8 mouse cellular contexts compared by ENCODE assay signal in the genomic region with DNA sequence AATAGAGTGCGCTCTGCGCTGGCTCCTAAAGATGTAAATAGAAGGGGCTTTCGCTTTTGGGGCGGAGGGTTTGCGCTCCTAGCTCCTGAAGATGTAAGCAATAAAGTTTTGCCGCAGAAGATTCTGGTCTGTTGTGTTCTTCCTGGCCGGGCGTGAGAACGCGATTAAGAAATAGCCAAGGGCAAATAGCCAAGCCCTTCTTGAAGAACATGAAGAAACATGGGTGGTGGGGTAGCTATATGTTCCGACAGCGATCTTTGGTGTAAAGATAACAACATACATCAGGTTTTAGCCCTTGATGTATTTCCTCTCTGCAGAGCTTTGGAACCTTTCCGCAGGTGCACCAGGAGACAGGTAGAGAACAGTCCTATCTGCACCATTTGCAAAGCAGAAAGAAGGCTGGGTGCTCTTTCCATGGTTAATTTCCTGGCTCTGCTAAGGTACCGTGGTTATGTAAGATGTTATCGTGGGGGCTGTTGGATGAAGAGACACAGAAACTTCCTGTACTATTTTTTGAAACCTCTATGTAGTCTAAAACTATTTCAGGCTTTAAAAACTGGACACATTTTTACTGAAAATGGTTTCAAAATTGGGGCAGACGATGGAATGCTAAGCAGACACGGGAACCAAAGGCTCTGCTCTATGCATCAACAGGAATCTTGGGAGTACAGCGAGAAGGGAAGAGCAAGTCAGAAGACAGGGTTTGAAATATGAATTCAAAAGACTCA. TPM values are rescaled to one million over a fixed set of nuclear protein-coding genes. Genes with fewer than 3 reads are reported as not detected.
DNase-seq lines count a peak whose midpoint lies in the region; ATAC-seq lines count a peak whose summit lies in the region.

No protein-coding gene starts in this region.

- 34% methylated on average over 18 of the region's 18 CpGs for whole genome bisulfite sequencing in heart, embryonic 10.5 days
- WGBS in heart, embryonic 16.5 days: 28% methylated on average over 18 of the region's 18 CpGs

- peak; percentile 19 for ATAC-seq in CD4-positive, CD25-positive, alpha-beta regulatory T cell, adult 4 months
- no peak for ATAC-seq in heart, embryonic 16.5 days (replicated peaks; ENCODE audit: extremely low read depth, insufficient read depth, low FRiP score)
- peak; percentile 17; the same call in 1 of the 2 replicates for ATAC-seq in megakaryocyte, adult 5-6 weeks (ENCODE audit: poor library complexity, severe bottlenecking)
- ATAC-seq in megakaryocyte-erythroid progenitor cell, adult 5-6 weeks (replicated peaks; ENCODE audit: low FRiP score, low TSS enrichment, poor library complexity, severe bottlenecking): no peak

- peak overlapping the region; percentile 64; the same call in 1 of the 2 replicates for H3K27ac ChIP-seq in heart, embryonic 10.5 days
- H3K27ac ChIP-seq in heart, embryonic 16.5 days (ENCODE audit: low read length): peak overlapping the region; percentile 43

- peaks cover 34% of the 10 kb centered on the region for H3K4me1 ChIP-seq in heart, embryonic 10.5 days
- H3K4me1 ChIP-seq in heart, embryonic 16.5 days (ENCODE audit: control insufficient read depth, insufficient read depth, low read length): peaks cover 16% of the 10 kb centered on the region

- peak; percentile 66 for DNase-seq in heart, embryonic 10.5 days (ENCODE audit: low spot score)
- DNase-seq in heart, adult 18-20 months: no peak
- no peak for DNase-seq in adrenal gland, adult 8-10 months
- DNase-seq in T-cell, adult 2 months (ENCODE audit: low spot score): no peak

- H3K4me3 ChIP-seq in heart, embryonic 10.5 days: peak overlapping the region; percentile 57
- peak overlapping the region; percentile 61 for H3K4me3 ChIP-seq in heart, embryonic 16.5 days (ENCODE audit: low read length)

- peak overlapping the region; percentile 88 for H3K4me2 ChIP-seq in heart, embryonic 16.5 days (ENCODE audit: low read depth, low read length)

- H3K36me3 ChIP-seq in heart, embryonic 10.5 days: no peaks in the 10 kb centered on the region
- no peaks in the 10 kb centered on the region for H3K36me3 ChIP-seq in heart, embryonic 16.5 days (ENCODE audit: control insufficient read depth, insufficient read depth)

- peaks cover 47% of the 10 kb centered on the region for H3K27me3 ChIP-seq in heart, embryonic 10.5 days (ENCODE audit: insufficient read depth, poor library complexity, severe bottlenecking)
- peaks cover 34% of the 10 kb centered on the region for H3K27me3 ChIP-seq in heart, embryonic 16.5 days (ENCODE audit: control insufficient read depth, insufficient read depth, low read length)

- H3K9me3 ChIP-seq in heart, embryonic 10.5 days: no peaks in the 10 kb centered on the region
- H3K9me3 ChIP-seq in heart, embryonic 16.5 days (replicated peaks; ENCODE audit: control insufficient read depth, low read length): no peaks in the 10 kb centered on the region

- peak overlapping the region; percentile 72 for H3K9ac ChIP-seq in heart, embryonic 16.5 days (ENCODE audit: low read length)

RNA-seq across cellular contexts. Expression of gene Rab6b, which starts 2.5 kb away (rescaled TPM):
- polyA plus RNA-seq in heart, embryonic 10.5 days (2016; fragmentation: Nextera tagmentation; extraction: Ambion mirVana): 2.3 and 2.7 TPM in 2 replicates
- 1 to 10 TPM; 1.2 to 1.8 TPM for total RNA-seq in heart, adult 18-20 months (2021)
- 10 to 100 TPM in 1 of 2 experiments, 1 to 10 TPM in 1; 9.8 to 13.3 TPM for polyA plus RNA-seq in CD4-positive, CD25-positive, alpha-beta regulatory T cell, adult 4 months (2017; shearing (Covaris generic))
- 2.1 and 2.8 TPM in 2 replicates for polyA plus RNA-seq in heart, embryonic 16.5 days (2015; fragmentation: Nextera tagmentation; extraction: Ambion mirVana)
- 0.84 and 1.2 TPM in 2 replicates for total RNA-seq in megakaryocyte, adult 5-6 weeks (2015)
- total RNA-seq in megakaryocyte, adult 5-6 weeks (2017): 0.15 and 0.41 TPM in 2 replicates
- 1.1 and 1.8 TPM in 2 replicates for total RNA-seq in megakaryocyte-erythroid progenitor cell, adult 5-6 weeks (2014; fragmentation: Nextera tagmentation)
- 0.30 and 0.38 TPM in 2 replicates for total RNA-seq in megakaryocyte-erythroid progenitor cell, adult 5-6 weeks (2017)
- total RNA-seq in adrenal gland, adult 8-10 months (2022): 1 to 10 TPM; 1.9 to 5.2 (median 3.2) TPM

Comparison
In these comparisons a context has a peak if more than half of its experiments do, and no peak if none do; other contexts are left out.
1. ATAC-seq: peak in CD4-positive, CD25-positive, alpha-beta regulatory T cell, adult 4 months (single experiment) and megakaryocyte, adult 5-6 weeks (single experiment); none in heart, embryonic 16.5 days (single experiment) and megakaryocyte-erythroid progenitor cell, adult 5-6 weeks (single experiment).